Mouse (Mus musculus) erythroblast, embryonic 14.5 days (primary cell): Measurements from ENCODE around the gene Nmrk1. TPM values are rescaled to one million over a fixed set of nuclear protein-coding genes. Genes with fewer than 3 reads are reported as not detected.
A peak's percentile ranks its signal among the peaks of the same experiment; 100 is the strongest.

Experiments used
- H3K27me3 ChIP-seq: 2 replicates; pipeline ENCODE4 v1.6.1; 2012; ENCODE audit warnings: inconsistent platforms; ENCODE audit not compliant: control insufficient read depth
- H3K36me3 ChIP-seq: 2 replicates; pipeline ENCODE4 v1.6.1; 2012; ENCODE audit warnings: mild to moderate bottlenecking, inconsistent platforms; ENCODE audit not compliant: control insufficient read depth
- H3K4me1 ChIP-seq: 2 replicates; pipeline ENCODE4 v1.6.1; 2012; ENCODE audit warnings: inconsistent platforms; ENCODE audit not compliant: control insufficient read depth
- H3K4me3 ChIP-seq: replicated peaks from 2 replicates; pipeline ENCODE3; 2012; ENCODE audit warnings: moderate library complexity, mild to moderate bottlenecking, inconsistent platforms
- H3K9me3 ChIP-seq: 2 replicates; pipeline ENCODE4 v1.6.1; 2012; ENCODE audit warnings: low read length, inconsistent platforms, mixed read lengths; ENCODE audit not compliant: control insufficient read depth
- GATA1 ChIP-seq: IDR thresholded peaks from 2 replicates; pipeline ENCODE4 v1.6.1; 2012; ENCODE audit warnings: low read length, inconsistent platforms, mixed read lengths
- TAL1 ChIP-seq: IDR thresholded peaks from 3 replicates; pipeline ENCODE4 v1.6.1; 2012; ENCODE audit warnings: low read length, inconsistent platforms, mixed read lengths
- polyA plus RNA-seq: library from polyadenylated mRNA; stranded (reverse); fragments of >175 nt; gene quantifications from 2 replicates; pipeline ENCODE4 v1.2.3, GENCODE M21; 2012

The Nmrk1 gene
- polyA plus RNA-seq, 1 experiment: not detected

DNA sequence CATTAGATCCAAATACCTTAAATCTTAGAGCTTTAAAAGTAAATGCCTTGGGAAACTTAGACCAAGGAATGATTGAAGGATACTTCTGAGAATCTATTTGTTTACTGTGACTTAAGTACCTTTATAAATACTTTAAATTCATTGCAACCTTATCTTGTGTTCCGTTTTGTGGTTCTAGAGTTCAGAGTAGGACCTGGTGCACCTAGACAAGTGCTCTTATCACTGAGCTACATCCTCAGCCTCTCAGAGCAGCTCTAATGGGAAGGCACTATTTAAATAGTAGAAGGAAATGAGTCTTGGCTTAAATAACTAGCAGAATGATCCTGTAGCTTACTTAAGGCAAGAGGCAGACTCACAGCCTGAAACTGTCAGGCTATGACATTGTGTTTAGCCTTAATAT is 63.8 kb downstream of the Nmrk1 start:
- no peaks in the 10 kb centered on the region for H3K27me3 ChIP-seq
- no peaks in the 10 kb centered on the region for H3K9me3 ChIP-seq
- peaks cover 65% of the 10 kb centered on the region for H3K36me3 ChIP-seq
- H3K4me3 ChIP-seq: no peak overlapping the region
- TF ChIP-seq GATA1 (peak; percentile 38; the same call in 1 of the 2 replicates), TAL1 (no peak)
- H3K4me1 ChIP-seq: peaks cover 74% of the 10 kb centered on the region

Other genes with a start within 250 kb of the Nmrk1 start
- gene Ostf1, start 127 bp upstream of the Nmrk1 start, polyA plus RNA-seq: 12.0 and 12.5 TPM in 2 replicates
- 1.5 and 1.6 TPM in 2 replicates for gene Carnmt1, start 38.8 kb downstream of the Nmrk1 start, polyA plus RNA-seq
- gene D030056L22Rik, start 81.2 kb downstream of the Nmrk1 start, polyA plus RNA-seq: 4.1 and 5.3 TPM in 2 replicates
- not detected in 2 replicates for gene Trpm6, start 118.0 kb downstream of the Nmrk1 start, polyA plus RNA-seq